Mouse (Mus musculus) kidney, postnatal 4 days (tissue): ENCODE measurements around the gene Gpr142.

Experiments
- DNase-seq, 2 experiments: peaks; one replicate each; pipeline ENCODE4 v3.0.0; 2021; ENCODE audit warnings: mixed read lengths in 2 of 2

The Gpr142 gene

DNA sequence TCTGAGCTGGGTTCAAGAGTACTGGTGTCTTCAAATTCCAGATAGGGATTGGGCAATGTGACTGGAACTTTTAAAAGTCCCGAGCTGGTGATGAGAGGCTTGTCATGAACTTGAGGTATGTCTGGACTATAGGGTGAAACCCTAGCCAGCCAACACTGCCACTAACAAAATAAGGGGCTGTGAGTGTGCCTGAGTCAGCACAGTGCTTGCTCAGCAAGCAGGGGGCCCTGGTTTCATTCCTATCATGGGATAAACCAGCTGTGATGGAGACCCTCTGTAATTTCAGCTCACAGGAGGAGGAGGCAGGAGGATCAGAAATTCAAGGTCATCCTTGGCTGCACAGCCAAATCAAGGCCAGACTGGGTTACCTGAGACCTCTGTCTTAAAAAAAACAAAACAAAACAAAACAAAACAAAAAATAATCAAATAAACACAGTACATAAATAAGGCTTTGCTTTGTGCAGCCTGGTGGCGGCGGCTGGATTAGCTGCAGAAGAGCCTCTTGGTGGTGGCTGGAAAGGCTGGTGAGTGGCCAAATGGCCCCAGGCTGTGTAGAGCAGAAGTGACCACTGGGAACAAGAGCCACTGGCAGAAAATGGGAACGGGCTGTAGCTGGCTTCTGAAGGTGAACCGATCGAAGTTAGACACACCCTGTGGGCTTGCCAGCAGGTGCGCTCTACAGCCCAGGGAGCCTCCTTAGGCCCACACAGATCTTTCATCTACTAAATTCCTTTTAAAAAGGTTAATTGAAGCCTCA, 45.9 kb downstream of the Gpr142 start:
- peak; percentile 42 to 65 for DNase-seq

DNA sequence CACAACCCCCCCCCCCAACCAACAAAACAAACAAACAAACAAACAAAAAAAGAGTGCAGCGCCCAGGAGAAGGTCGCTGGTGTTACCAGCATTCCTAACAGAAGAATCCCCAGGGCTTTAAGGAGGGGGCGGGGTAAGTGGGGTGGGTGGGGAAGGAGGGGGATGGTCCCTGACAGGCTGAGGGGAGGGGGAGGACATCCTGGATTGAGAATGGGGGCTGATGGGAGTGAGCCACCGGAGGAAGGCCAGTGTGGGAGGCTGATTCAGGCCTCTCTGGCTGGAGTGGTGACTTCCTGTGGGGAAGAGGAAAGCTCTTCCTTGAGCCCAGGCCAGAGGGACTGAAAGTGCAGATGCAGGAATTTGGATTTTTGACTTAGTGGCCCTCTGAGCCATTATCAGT, 47.6 kb downstream of the Gpr142 start:
- DNase-seq = no peak

- peak in 1 of 2 experiments; percentile 53 for DNase-seq
Measured at GRCm38 (mm10) chr11:114847008-114847407, 48.3 kb downstream of the Gpr142 start.

DNA sequence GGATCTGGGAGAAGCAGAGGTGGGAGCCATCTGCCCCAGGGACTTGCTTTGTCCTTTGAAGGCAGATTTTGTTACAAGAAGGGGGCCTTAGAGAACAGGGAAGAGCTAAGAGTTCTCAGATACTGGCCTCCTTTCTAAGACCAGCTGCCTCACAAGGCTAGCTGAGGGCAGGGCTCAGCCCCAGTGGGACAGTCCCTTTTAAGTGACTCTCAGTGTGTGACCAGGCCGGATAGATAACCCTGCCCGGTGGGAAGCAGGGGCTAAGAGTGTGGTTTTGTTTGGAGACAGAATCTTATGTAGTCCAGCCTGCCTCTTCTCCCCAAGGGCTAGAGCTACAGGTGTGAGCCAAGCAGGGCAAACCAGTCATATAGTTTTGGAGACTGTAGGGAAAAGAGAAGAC, 50.8 kb downstream of the Gpr142 start:
- no peak for DNase-seq

GRCm38 (mm10) chr11:114850066-114850451, 51.3 kb downstream of the Gpr142 start:
- DNase-seq = no peak

- DNase-seq = peak; percentile 82 to 88
Measured at GRCm38 (mm10) chr11:114850452-114851268, 51.9 kb downstream of the Gpr142 start, which contains the start of gene Gprc5c. Gene Gprc5c (plus strand): TSS chr11:114851152.

- DNase-seq = no peak
Measured at GRCm38 (mm10) chr11:114851269-114851607, 52.5 kb downstream of the Gpr142 start.

DNA sequence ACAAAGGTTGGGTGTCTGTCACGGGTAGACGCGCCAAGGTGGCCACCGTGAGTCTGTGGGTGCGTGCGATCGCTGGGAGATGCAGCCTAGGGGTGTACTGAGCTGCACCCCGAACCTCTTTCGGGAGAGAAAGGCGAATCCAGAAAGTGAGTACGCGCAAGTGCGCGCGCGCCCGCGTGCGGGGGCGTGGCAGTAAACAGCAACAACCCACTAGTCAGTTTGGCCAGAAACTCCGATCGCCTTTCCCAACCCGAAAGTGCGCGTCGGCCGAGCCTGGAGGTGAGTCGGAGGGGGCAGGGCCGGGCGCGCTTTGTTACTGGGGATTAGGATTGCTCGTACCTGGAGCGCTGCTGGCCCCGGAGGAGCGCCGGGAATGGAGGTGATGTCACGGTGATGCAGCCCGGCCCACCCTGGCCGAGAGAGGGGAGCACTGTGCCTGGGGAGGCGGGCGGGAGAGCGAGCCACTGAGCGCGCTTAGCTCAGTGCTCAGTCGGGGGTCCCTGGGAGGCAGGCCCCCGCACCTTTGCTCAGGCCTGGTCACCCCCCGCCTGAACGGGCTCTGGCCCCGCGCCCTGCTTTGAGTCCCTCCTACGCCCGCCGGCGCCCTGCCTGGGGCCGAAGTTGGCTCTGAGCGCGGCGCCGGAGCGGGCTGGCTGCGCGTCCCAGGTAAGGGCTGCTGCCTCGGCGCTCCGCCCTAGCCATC, 53.0 kb downstream of the Gpr142 start:
- DNase-seq = peak; percentile 89 to 93

DNA sequence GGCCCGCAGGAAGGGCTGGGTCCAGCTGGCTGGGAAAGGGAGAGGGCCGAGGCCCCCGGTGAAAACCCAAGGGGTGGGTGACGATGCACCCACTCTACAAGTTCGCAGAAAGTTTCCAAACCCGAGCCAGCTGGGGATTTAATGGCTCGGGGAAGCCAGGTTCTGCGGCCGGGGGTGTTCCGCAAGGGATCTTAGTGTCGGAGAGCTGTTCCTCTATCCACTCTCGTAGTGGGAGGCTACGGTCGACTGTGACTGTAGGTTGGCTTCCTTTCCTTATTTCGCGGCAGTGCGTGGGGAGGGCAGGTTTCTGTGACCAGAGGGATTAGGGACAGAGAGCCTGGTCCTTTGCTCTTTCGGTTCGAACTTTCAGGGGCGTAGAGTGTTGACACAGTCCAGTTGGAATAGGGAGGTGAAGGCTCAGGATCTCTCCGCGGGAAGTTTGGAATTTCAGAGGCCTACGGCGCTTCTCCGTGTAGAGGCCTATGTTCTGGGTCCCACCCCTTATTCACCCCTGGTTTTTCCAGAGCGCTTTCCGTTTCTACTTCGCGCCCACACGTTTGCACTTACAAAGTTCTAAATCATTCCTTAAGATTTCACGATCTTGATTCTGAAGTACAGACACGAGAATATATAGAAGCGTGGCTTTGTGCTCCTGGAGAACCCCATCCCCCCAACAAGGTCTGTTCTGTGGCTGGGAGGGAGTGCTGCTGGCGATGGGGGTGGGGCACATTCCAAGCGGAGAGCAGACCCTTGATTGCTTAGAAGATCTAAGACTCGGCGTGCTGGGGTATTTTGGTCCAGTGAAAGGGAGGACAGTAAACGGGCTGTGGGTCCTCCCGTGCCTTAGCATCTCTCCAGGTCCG, 53.8 kb downstream of the Gpr142 start:
- peak; percentile 72 to 79 for DNase-seq

GRCm38 (mm10) chr11:114853174-114853838, 54.6 kb downstream of the Gpr142 start:
- peak in 1 of 2 experiments; percentile 53 for DNase-seq

GRCm38 (mm10) chr11:114854581-114854980, 55.9 kb downstream of the Gpr142 start:
- DNase-seq = no peak

DNA sequence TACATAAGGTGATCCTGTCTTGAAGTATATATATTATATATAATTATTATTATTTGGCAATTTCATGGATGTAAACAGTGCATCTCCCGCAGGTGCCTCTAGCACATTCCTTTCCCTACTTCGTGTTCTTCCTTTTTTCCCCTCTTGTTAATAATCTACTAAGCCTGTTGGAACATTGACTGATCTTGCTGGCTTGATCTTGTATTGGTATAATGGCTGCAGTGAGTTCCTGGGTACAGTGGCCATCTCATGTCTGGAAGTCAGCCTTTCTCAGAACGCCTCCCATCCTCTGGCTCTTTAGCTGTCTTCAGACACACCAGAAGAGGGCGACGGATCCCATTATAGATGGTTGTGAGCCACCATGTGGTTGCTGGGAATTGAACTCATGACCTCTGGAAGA, 57.4 kb downstream of the Gpr142 start:
- DNase-seq = no peak
